Mouse (Mus musculus): Measurements from ENCODE around the gene Abcb9.

Abcb9 gene

GRCm38 (mm10) chr5:124095077-124095581 lies 469 bp downstream of the Abcb9 start:
- peak; percentile 33; the same call in 1 of the 2 replicates for ATAC-seq (ENCODE audit: insufficient number of reproducible peaks, low FRiP score, low TSS enrichment)

GRCm38 (mm10) chr5:124093852-124094604 lies 1.6 kb downstream of the Abcb9 start:
- ATAC-seq (ENCODE audit: insufficient number of reproducible peaks, low FRiP score, low TSS enrichment): no peak

GRCm38 (mm10) chr5:124093120-124093794 lies 2.3 kb downstream of the Abcb9 start:
- ATAC-seq (ENCODE audit: insufficient number of reproducible peaks, low FRiP score, low TSS enrichment): 0 out of 2 replicates have a peak, but pooled peaks have one; percentile 21

GRCm38 (mm10) chr5:124091951-124092406 lies 3.6 kb downstream of the Abcb9 start:
- no peak for ATAC-seq (ENCODE audit: insufficient number of reproducible peaks, low FRiP score, low TSS enrichment)

- no peak for ATAC-seq (ENCODE audit: insufficient number of reproducible peaks, low FRiP score, low TSS enrichment)
Measured at GRCm38 (mm10) chr5:124089868-124090267, 5.7 kb downstream of the Abcb9 start.

- ATAC-seq (ENCODE audit: insufficient number of reproducible peaks, low FRiP score, low TSS enrichment): no peak
Measured at GRCm38 (mm10) chr5:124086876-124087275, 8.7 kb downstream of the Abcb9 start.

- no peak for ATAC-seq (ENCODE audit: insufficient number of reproducible peaks, low FRiP score, low TSS enrichment)
Measured at GRCm38 (mm10) chr5:124085513-124085912, 10.1 kb downstream of the Abcb9 start.

- peak; percentile 61; the same call in 1 of the 2 replicates for ATAC-seq (ENCODE audit: insufficient number of reproducible peaks, low FRiP score, low TSS enrichment)
Measured at GRCm38 (mm10) chr5:124084588-124085173, 10.9 kb downstream of the Abcb9 start.

- no peak for ATAC-seq (ENCODE audit: insufficient number of reproducible peaks, low FRiP score, low TSS enrichment)
Measured at GRCm38 (mm10) chr5:124083850-124084587, 11.6 kb downstream of the Abcb9 start.

- ATAC-seq (ENCODE audit: insufficient number of reproducible peaks, low FRiP score, low TSS enrichment): no peak
Measured at GRCm38 (mm10) chr5:124082941-124083688, 12.5 kb downstream of the Abcb9 start.

- no peak for ATAC-seq (ENCODE audit: insufficient number of reproducible peaks, low FRiP score, low TSS enrichment)
Measured at GRCm38 (mm10) chr5:124082447-124082846, 13.2 kb downstream of the Abcb9 start.

GRCm38 (mm10) chr5:124079880-124080279 lies 15.7 kb downstream of the Abcb9 start:
- no peak for ATAC-seq (ENCODE audit: insufficient number of reproducible peaks, low FRiP score, low TSS enrichment)

GRCm38 (mm10) chr5:124078794-124079416 lies 16.7 kb downstream of the Abcb9 start:
- 0 out of 2 replicates have a peak, but pooled peaks have one; percentile 22 for ATAC-seq (ENCODE audit: insufficient number of reproducible peaks, low FRiP score, low TSS enrichment)

- ATAC-seq (ENCODE audit: insufficient number of reproducible peaks, low FRiP score, low TSS enrichment): no peak
Measured at GRCm38 (mm10) chr5:124077856-124078460, 17.6 kb downstream of the Abcb9 start.

- ATAC-seq (ENCODE audit: insufficient number of reproducible peaks, low FRiP score, low TSS enrichment): no peak
Measured at GRCm38 (mm10) chr5:124077241-124077640, 18.4 kb downstream of the Abcb9 start.

- no peak for ATAC-seq (ENCODE audit: insufficient number of reproducible peaks, low FRiP score, low TSS enrichment)
Measured at GRCm38 (mm10) chr5:124076559-124076958, 19.0 kb downstream of the Abcb9 start.

- no peak for ATAC-seq (ENCODE audit: insufficient number of reproducible peaks, low FRiP score, low TSS enrichment)
Measured at GRCm38 (mm10) chr5:124075716-124076115, 19.9 kb downstream of the Abcb9 start.

- no peak for ATAC-seq (ENCODE audit: insufficient number of reproducible peaks, low FRiP score, low TSS enrichment)
Measured at GRCm38 (mm10) chr5:124074845-124075307, 20.7 kb downstream of the Abcb9 start.

GRCm38 (mm10) chr5:124073682-124074081 lies 21.9 kb downstream of the Abcb9 start:
- ATAC-seq (ENCODE audit: insufficient number of reproducible peaks, low FRiP score, low TSS enrichment): no peak
